Mouse (Mus musculus): ENCODE measurements at regions not wholly inside any gene's neighbourhood (a gene's known extent, or its start where the extent isn't known, plus 50 kb on each side); places are given as distances from the start of the nearest gene placed in this dataset.

- no peak overlapping the region for H3K4me2 ChIP-seq
- 66% methylated on average over 4 of the region's 4 CpGs for WGBS
- H3K9ac ChIP-seq: no peak overlapping the region
- no peak overlapping the region for H3K4me3 ChIP-seq (replicated peaks)
- H3K9me3 ChIP-seq (replicated peaks): no peaks in the 10 kb centered on the region
- no peaks in the 10 kb centered on the region for H3K36me3 ChIP-seq
- 0 out of 2 replicates have a peak overlapping the region, but pooled peaks have one; percentile 48 for H3K27ac ChIP-seq
- H3K27me3 ChIP-seq: no peaks in the 10 kb centered on the region
- peaks cover 4% of the 10 kb centered on the region for H3K4me1 ChIP-seq
- ATAC-seq (replicated peaks; ENCODE audit: low FRiP score): peak; percentile 72
These were observed 95.8 kb upstream of the Trpm1 start for GRCm38 (mm10) chr7:64057873-64058272.

GRCm38 (mm10) chr7:64056498-64056897, 97.1 kb upstream of the Trpm1 start:
- 78% methylated on average over 3 of the region's 3 CpGs for WGBS
- H3K4me3 ChIP-seq (replicated peaks): no peak overlapping the region
- ATAC-seq (replicated peaks; ENCODE audit: low FRiP score): no peak
- H3K9me3 ChIP-seq (replicated peaks): no peaks in the 10 kb centered on the region
- H3K4me1 ChIP-seq: peaks cover 4% of the 10 kb centered on the region
- H3K9ac ChIP-seq: no peak overlapping the region
- no peaks in the 10 kb centered on the region for H3K36me3 ChIP-seq
- no peak overlapping the region for H3K27ac ChIP-seq
- H3K4me2 ChIP-seq: no peak overlapping the region
- no peaks in the 10 kb centered on the region for H3K27me3 ChIP-seq

- WGBS: 73% methylated on average over 4 of the region's 4 CpGs
- Histone ChIP-seq H3K9me3 (replicated peaks) (no peaks in the 10 kb centered on the region), H3K4me1 (peaks cover 4% of the 10 kb centered on the region), H3K4me3 (replicated peaks) (no peak overlapping the region), H3K9ac (no peak overlapping the region), H3K27ac (no peak overlapping the region), H3K36me3 (no peaks in the 10 kb centered on the region), H3K27me3 (no peaks in the 10 kb centered on the region), H3K4me2 (no peak overlapping the region)
- ATAC-seq (replicated peaks; ENCODE audit: low FRiP score): no peak
These were observed 98.6 kb upstream of the Trpm1 start for GRCm38 (mm10) chr7:64054996-64055395.

GRCm38 (mm10) chr7:64053766-64054165, 99.9 kb upstream of the Trpm1 start:
- WGBS: 57% methylated on average over 12 of the region's 12 CpGs
- no peak for ATAC-seq (replicated peaks; ENCODE audit: low FRiP score)
- Histone ChIP-seq H3K9ac (no peak overlapping the region), H3K36me3 (no peaks in the 10 kb centered on the region), H3K4me1 (peaks cover 10% of the 10 kb centered on the region), H3K9me3 (replicated peaks) (no peaks in the 10 kb centered on the region), H3K27me3 (no peaks in the 10 kb centered on the region), H3K4me3 (replicated peaks) (no peak overlapping the region), H3K27ac (no peak overlapping the region), H3K4me2 (no peak overlapping the region)

- 91% methylated on average over 9 of the region's 9 CpGs for WGBS
- H3K36me3 ChIP-seq: no peaks in the 10 kb centered on the region
- H3K9ac ChIP-seq: no peak overlapping the region
- ATAC-seq (replicated peaks; ENCODE audit: low FRiP score): no peak
- H3K27me3 ChIP-seq: no peaks in the 10 kb centered on the region
- H3K4me3 ChIP-seq (replicated peaks): no peak overlapping the region
- H3K27ac ChIP-seq: no peak overlapping the region
- H3K9me3 ChIP-seq (replicated peaks): no peaks in the 10 kb centered on the region
- no peak overlapping the region for H3K4me2 ChIP-seq
- peaks cover 15% of the 10 kb centered on the region for H3K4me1 ChIP-seq
These were observed 101.2 kb upstream of the Trpm1 start for GRCm38 (mm10) chr7:64052400-64052799.

- H3K27ac ChIP-seq: no peak overlapping the region
- no peak for ATAC-seq (replicated peaks; ENCODE audit: low FRiP score)
- H3K9me3 ChIP-seq (replicated peaks): no peaks in the 10 kb centered on the region
- H3K9ac ChIP-seq: no peak overlapping the region
- H3K36me3 ChIP-seq: no peaks in the 10 kb centered on the region
- no peak overlapping the region for H3K4me3 ChIP-seq (replicated peaks)
- no peaks in the 10 kb centered on the region for H3K27me3 ChIP-seq
- H3K4me1 ChIP-seq: peaks cover 15% of the 10 kb centered on the region
- 80% methylated on average over 3 of the region's 3 CpGs for WGBS
- no peak overlapping the region for H3K4me2 ChIP-seq
These were observed 102.7 kb upstream of the Trpm1 start for GRCm38 (mm10) chr7:64050826-64051401.

- Histone ChIP-seq H3K9me3 (replicated peaks) (no peaks in the 10 kb centered on the region), H3K27ac (no peak overlapping the region; the same call in 1 of the 2 replicates), H3K9ac (no peak overlapping the region), H3K27me3 (no peaks in the 10 kb centered on the region), H3K4me3 (replicated peaks) (no peak overlapping the region), H3K4me1 (peaks cover 15% of the 10 kb centered on the region), H3K36me3 (no peaks in the 10 kb centered on the region), H3K4me2 (no peak overlapping the region)
- 50% methylated on average over 5 of the region's 5 CpGs for WGBS
- ATAC-seq (replicated peaks; ENCODE audit: low FRiP score): no peak
These were observed 103.4 kb upstream of the Trpm1 start for GRCm38 (mm10) chr7:64050246-64050645.

GRCm38 (mm10) chr7:64049183-64049965, 104.3 kb upstream of the Trpm1 start:
- H3K4me1 ChIP-seq: peaks cover 15% of the 10 kb centered on the region
- no peaks in the 10 kb centered on the region for H3K27me3 ChIP-seq
- ATAC-seq (replicated peaks; ENCODE audit: low FRiP score): no peak; the same call in 1 of the 2 replicates
- peak overlapping the region; percentile 51 for H3K27ac ChIP-seq
- peak overlapping the region; percentile 85 for H3K4me2 ChIP-seq
- no peaks in the 10 kb centered on the region for H3K36me3 ChIP-seq
- H3K4me3 ChIP-seq (replicated peaks): peak overlapping the region; percentile 51; the same call in 1 of the 2 replicates
- peak overlapping the region; percentile 58 for H3K9ac ChIP-seq
- H3K9me3 ChIP-seq (replicated peaks): no peaks in the 10 kb centered on the region
- WGBS: 76% methylated on average over 11 of the region's 11 CpGs

- Histone ChIP-seq H3K4me1 (peaks cover 15% of the 10 kb centered on the region), H3K9me3 (replicated peaks) (no peaks in the 10 kb centered on the region), H3K9ac (peak overlapping the region; percentile 58), H3K4me3 (replicated peaks) (peak overlapping the region; percentile 51), H3K4me2 (peak overlapping the region; percentile 85), H3K36me3 (no peaks in the 10 kb centered on the region), H3K27ac (peak overlapping the region; percentile 51), H3K27me3 (no peaks in the 10 kb centered on the region)
- peak; percentile 95 for ATAC-seq (replicated peaks; ENCODE audit: low FRiP score)
- 5% methylated on average over 20 of the region's 21 CpGs for WGBS
These were observed 105.0 kb upstream of the Trpm1 start for GRCm38 (mm10) chr7:64048452-64049182.

- ATAC-seq (replicated peaks; ENCODE audit: low FRiP score): no peak
- no peak overlapping the region for H3K4me3 ChIP-seq (replicated peaks)
- H3K4me2 ChIP-seq: peak overlapping the region; percentile 85
- 0 out of 2 replicates have a peak overlapping the region, but pooled peaks have one; percentile 51 for H3K27ac ChIP-seq
- no peaks in the 10 kb centered on the region for H3K9me3 ChIP-seq (replicated peaks)
- peak overlapping the region; percentile 58; the same call in 1 of the 2 replicates for H3K9ac ChIP-seq
- peaks cover 15% of the 10 kb centered on the region for H3K4me1 ChIP-seq
- H3K27me3 ChIP-seq: no peaks in the 10 kb centered on the region
- no peaks in the 10 kb centered on the region for H3K36me3 ChIP-seq
- 79% methylated on average over 4 of the region's 4 CpGs for WGBS
These were observed 105.8 kb upstream of the Trpm1 start for GRCm38 (mm10) chr7:64047831-64048230.

- WGBS: 89% methylated on average over 3 of the region's 3 CpGs
These were observed 106.6 kb upstream of the Klf13 start for GRCm38 (mm10) chr7:64045292-64045691.

GRCm38 (mm10) chr7:64042978-64043377, 104.3 kb upstream of the Klf13 start:
- H3K27me3 ChIP-seq: no peaks in the 10 kb centered on the region
- no peaks in the 10 kb centered on the region for H3K36me3 ChIP-seq
- no peak for ATAC-seq (replicated peaks; ENCODE audit: low FRiP score)
- H3K4me3 ChIP-seq (replicated peaks): no peak overlapping the region
- H3K4me2 ChIP-seq: no peak overlapping the region
- peaks cover 1% of the 10 kb centered on the region for H3K4me1 ChIP-seq
- H3K9ac ChIP-seq: no peak overlapping the region
- H3K27ac ChIP-seq: no peak overlapping the region
- H3K9me3 ChIP-seq (replicated peaks): no peaks in the 10 kb centered on the region
- 24% methylated on average over 2 of the region's 2 CpGs for WGBS

More at GRCm38 (mm10) chr7:64045292-64045691, 106.6 kb upstream of the Klf13 start:
- Histone ChIP-seq H3K27me3 (no peaks in the 10 kb centered on the region), H3K9me3 (replicated peaks) (no peaks in the 10 kb centered on the region), H3K36me3 (no peaks in the 10 kb centered on the region), H3K4me1 (peaks cover 15% of the 10 kb centered on the region), H3K4me2 (no peak overlapping the region), H3K9ac (no peak overlapping the region), H3K27ac (no peak overlapping the region), H3K4me3 (replicated peaks) (no peak overlapping the region)
- no peak for ATAC-seq (replicated peaks; ENCODE audit: low FRiP score)
